Mouse (Mus musculus): ENCODE measurements around the gene Xrra1.
"Not testable (repeated sequence)": the region's sequence is repeated elsewhere in the genome, so short reads cannot be mapped to it uniquely, and the experiment has no call there.

Xrra1 gene

DNA sequence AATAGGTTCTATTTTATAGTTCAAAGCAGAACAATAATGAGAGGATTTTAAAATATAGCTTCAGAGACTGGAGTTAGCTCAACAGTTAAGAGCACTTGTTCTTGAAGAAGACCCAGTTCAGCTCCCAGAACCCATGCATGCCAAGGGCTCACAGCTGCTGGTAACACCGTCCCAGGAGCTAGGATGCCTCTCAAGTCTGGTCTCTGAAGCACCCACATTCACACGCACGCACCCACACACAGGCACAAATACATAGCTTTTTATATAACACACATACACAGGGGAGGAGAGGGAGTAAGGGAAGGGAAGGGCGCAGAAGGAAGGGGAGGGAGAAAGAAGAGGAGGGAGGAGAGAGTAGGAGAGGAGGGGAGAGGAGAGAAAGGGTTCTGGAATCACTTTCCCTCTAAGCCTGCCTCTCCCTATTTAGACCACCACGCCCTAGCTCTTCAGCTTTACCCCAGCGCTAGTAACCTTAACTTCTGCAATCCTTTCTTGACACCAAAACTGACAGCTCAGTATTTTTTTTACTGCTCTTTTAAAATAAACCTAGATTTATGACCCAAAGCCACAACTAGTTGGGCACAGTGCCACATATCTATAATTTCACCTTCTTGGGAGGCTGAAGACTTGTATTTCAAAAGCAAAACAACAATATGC, 94.7 kb downstream of the Xrra1 start:
- no peak for DNase-seq (ENCODE audit: low spot score in 2 of 2)

GRCm38 (mm10) chr7:99954212-99954611, 95.3 kb downstream of the Xrra1 start:
- no peak for DNase-seq (ENCODE audit: low spot score in 2 of 2)

DNA sequence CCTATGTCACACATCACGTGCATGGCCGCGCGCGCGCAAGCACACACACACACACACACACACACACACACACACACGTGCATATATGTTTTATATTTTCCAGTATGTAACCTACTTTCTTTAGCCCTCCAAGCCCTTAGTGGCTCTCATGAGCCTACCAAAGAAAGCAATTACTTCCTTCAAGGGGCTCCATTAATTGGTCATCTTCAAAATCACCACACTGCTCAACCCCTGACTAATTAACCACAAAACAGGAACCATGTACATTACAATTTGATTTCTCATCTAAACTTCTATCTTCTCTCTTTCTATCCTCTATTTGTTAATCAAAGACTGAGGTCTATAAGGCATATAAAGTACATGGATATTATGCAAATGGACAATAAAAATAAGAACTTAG, 97.2 kb downstream of the Xrra1 start:
- DNase-seq (ENCODE audit: low spot score in 2 of 2): no peak

- DNase-seq (ENCODE audit: low spot score in 2 of 2): no peak
These were observed 98.5 kb downstream of the Xrra1 start for GRCm38 (mm10) chr7:99957226-99957965.

DNA sequence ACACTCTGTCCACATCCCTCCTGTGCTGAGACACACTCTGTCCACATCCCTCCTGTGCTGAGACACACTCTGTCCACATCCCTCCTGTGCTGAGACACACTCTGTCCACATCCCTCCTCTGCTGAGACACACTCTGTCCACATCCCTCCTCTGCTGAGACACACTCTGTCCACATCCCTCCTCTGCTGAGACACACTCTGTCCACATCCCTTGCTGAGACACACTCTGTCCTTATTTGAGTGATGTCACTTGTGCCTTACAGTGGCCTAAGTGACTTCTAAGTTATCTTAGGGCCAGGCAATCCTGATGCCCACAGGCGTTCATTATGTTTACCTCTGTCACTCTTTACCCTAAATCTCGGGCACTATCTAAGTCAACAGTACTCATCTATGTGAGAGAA, 101.7 kb downstream of the Xrra1 start:
- not testable (repeated sequence) for DNase-seq (ENCODE audit: low spot score in 2 of 2)

- DNase-seq (ENCODE audit: low spot score in 2 of 2): no peak
These were observed 102.6 kb downstream of the Xrra1 start for GRCm38 (mm10) chr7:99961518-99961917.

- DNase-seq (ENCODE audit: low spot score in 2 of 2): peak; percentile 60 to 81
These were observed 103.8 kb downstream of the Xrra1 start for GRCm38 (mm10) chr7:99962536-99963236.

DNA sequence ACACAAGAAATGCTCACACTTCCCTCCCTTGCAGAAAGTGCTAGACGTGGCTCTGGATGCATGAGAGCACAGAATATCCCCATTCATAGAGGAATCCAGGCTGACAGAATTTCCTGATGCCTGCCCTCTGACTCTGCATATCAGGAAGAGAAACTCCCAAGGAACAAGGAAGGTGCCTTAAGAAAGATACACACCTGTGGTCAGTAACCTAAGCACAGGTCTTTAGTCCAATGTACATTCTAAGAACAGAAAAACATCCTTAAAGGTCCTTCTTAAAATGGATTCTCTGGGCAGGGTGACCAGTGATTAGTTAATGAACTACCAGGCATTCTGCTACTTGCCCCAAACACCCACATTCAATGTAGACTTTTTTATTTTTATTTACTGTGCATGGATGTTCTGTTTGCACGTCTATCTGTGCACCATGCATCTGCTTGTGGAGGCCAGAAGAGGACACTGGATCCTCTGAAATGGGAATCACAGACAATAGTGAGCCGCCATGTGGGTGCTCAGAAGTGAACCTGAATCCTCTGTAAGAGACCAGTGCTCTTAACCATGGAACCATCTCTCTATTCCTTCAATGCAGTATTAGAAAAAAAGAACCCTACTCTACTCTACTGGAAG, 104.4 kb downstream of the Xrra1 start:
- no peak for DNase-seq (ENCODE audit: low spot score in 2 of 2)

DNA sequence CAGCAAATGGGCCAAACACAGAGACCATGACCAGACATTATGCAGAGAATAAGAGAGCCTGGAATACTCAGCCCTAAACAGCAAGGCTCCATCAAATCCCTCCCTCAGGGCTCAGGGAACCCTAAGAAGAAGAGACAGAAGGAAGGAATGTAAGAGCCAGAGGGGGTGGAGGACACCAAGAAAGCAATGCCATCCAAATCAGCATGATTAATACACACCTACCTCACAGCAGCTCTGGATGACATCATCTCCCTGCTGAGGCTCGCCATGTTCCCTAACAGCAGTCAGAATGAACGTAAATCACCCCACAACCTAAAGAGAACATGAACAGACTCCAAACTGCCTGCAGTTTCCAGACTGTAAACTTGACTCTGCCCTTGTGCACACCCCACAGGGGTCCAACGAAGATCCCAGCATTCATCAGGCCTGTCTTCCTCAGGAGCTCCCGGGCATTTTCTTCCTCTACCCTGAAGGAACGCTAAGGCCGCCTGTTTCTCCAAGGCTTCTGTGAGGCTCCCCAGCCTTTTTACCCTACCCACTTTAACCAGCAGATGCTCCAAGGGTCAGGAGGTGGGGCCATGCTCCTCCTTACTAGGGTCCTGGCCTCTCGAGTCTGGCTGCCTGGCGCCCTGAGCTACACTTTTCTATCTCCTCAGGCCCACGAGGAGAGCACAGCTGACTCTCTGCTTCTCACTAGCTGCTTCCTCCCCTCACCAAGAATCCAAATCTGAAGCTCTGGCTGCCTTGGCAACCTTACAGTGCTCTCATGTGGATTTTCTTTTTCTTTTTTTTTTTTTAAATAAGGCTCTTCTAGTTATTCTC, 106.3 kb downstream of the Xrra1 start:
- no peak for DNase-seq (ENCODE audit: low spot score in 2 of 2)

DNA sequence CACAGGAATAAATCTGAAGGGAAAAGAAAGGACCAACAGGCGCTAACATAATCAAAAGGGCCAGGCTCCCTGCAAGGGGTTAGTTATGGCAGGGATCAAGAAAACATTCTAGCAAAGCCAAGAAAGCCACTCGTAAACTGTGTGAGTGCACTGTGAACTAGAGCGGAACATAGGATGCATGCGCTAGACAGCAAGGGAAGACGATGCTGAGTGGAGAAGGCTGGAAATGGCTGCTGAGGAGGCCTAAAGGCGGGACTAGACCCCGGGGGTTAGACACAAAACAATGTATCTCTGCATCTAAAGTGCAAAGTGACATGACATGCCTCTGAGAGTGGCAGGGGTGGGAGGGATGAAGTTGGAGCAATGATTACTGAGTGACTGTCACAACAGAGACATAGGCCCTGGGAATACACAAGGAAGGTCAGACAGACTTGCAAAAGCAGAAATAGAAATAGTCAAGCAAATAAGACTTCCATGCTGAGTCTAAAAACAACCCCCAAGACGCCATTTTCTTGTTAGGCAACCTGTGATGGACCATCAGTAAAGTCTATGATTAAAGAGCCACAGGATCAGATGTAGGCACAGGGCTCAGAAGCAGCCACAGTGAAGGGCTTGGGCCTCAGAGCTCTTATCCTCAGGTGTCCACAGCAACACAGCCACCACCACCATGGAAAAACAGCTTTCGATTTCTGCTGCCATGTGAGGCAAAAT, 107.2 kb downstream of the Xrra1 start:
- DNase-seq (ENCODE audit: low spot score in 2 of 2): no peak

All from heart, adult 9 months (tissue).